Mouse (Mus musculus) intestine, postnatal 0 days (tissue): Measurements from ENCODE around the gene Actr6. TPM values are rescaled to one million over a fixed set of nuclear protein-coding genes. Genes with fewer than 3 reads are reported as not detected.
"Not testable (repeated sequence)": the region's sequence is repeated elsewhere in the genome, so short reads cannot be mapped to it uniquely, and the experiment has no call there.

Source experiments
- ATAC-seq: fragments of 200-750 bp; cut with Nextera tagmentation; 2 replicates; pipeline ENCODE4 v1.8.0; 2017; ENCODE audit warnings: mild to moderate bottlenecking, moderate TSS enrichment, moderate library complexity
- H3K27ac ChIP-seq: fragments of 300-500 bp; sonication (generic); 2 replicates; pipeline ENCODE4 v1.5.1; 2014; ENCODE audit warnings: mild to moderate bottlenecking, low read depth, low read length, moderate library complexity
- H3K27me3 ChIP-seq: fragments of 300-500 bp; sonication (generic); replicated peaks from 2 replicates; pipeline ENCODE4 v1.6.1; 2014; ENCODE audit warnings: low read length, mixed read lengths; ENCODE audit not compliant: control insufficient read depth, insufficient read depth
- H3K36me3 ChIP-seq: fragments of 300-500 bp; sonication (generic); 2 replicates; pipeline ENCODE4 v1.6.1; 2014; ENCODE audit warnings: mild to moderate bottlenecking, moderate library complexity; ENCODE audit not compliant: control insufficient read depth, insufficient read depth
- H3K4me1 ChIP-seq: fragments of 300-500 bp; sonication (generic); replicated peaks from 2 replicates; pipeline ENCODE4 v1.6.1; 2014; ENCODE audit warnings: antibody characterized with exemption, low read length, mixed read lengths; ENCODE audit not compliant: control insufficient read depth, insufficient read depth
- H3K4me2 ChIP-seq: fragments of 300-500 bp; sonication (generic); replicated peaks from 2 replicates; pipeline ENCODE4 v1.6.1; 2014; ENCODE audit warnings: low read depth, mild to moderate bottlenecking, moderate library complexity
- H3K4me3 ChIP-seq: fragments of 300-500 bp; sonication (generic); 2 replicates; pipeline ENCODE4 v1.5.1; 2014; ENCODE audit warnings: low read depth, low read length
- H3K9ac ChIP-seq: fragments of 300-500 bp; sonication (generic); 2 replicates; pipeline ENCODE4 v1.6.1; 2014; ENCODE audit warnings: mild to moderate bottlenecking, low read depth, low read length
- H3K9me3 ChIP-seq: fragments of 300-500 bp; sonication (generic); 2 replicates; pipeline ENCODE4 v1.6.1; 2016; ENCODE audit warnings: mixed run types; ENCODE audit not compliant: control insufficient read depth
- CTCF ChIP-seq: sonication (generic); IDR thresholded peaks from 2 replicates; pipeline ENCODE4 v1.5.1; 2016; ENCODE audit warnings: low read depth, mild to moderate bottlenecking, control low read depth, antibody characterized with exemption, moderate library complexity
- WGBS: fragments of 180-500 bp; shearing (Covaris S2); extraction: QIAGEN DNeasy Blood & Tissue Kit; methylation state at CpG from one replicate; pipeline ENCODE4 v1.1.7; 2014; 5-methylcytosine and 5-hydroxymethylcytosine counted together
- polyA plus RNA-seq: library from polyadenylated mRNA; unstranded; fragments of >200 nt; fragmentation: Nextera tagmentation; extraction: Ambion mirVana; gene quantifications from 2 replicates; pipeline ENCODE4 v1.2.1, GENCODE M21; 2015

Actr6 gene
- polyA plus RNA-seq, 1 experiment from 2014 or later = 12.5 TPM

DNA sequence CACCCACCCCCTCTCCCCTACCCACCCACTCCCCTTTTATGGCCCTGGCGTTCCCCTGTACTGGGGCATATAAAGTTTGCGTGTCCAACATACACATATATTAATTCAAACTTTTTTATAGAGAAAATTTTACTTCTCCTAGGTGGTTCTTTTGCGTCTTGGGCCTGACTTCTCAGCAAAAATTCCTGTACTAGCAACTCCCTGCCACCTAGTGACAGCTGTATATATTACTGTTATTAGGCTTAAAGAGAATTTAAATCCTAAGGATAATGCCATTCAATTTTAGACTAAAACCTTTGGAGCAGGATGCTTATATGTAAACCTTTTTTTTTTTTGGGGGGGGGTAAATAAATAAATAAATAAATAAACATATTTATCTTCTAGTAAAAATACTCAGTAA, 24.7 kb downstream of the Actr6 start:
- Histone ChIP-seq H3K9me3 (no peaks in the 10 kb centered on the region), H3K27ac (no peak overlapping the region), H3K9ac (no peak overlapping the region), H3K27me3 (no peaks in the 10 kb centered on the region), H3K4me1 (no peaks in the 10 kb centered on the region), H3K4me3 (no peak overlapping the region), H3K4me2 (no peak overlapping the region), H3K36me3 (no peaks in the 10 kb centered on the region)
- ATAC-seq = no peak
- 77% methylated on average over 3 of the region's 3 CpGs for WGBS
- TF ChIP-seq CTCF = peak; percentile 24; the same call in 1 of the 2 replicates

GRCm38 (mm10) chr10:89703042-89703441, 29.1 kb downstream of the Actr6 start:
- no peak for TF ChIP-seq CTCF
- no peaks in the 10 kb centered on the region for H3K9me3 ChIP-seq
- H3K9ac ChIP-seq = no peak overlapping the region
- 42% methylated on average over 5 of the region's 5 CpGs for WGBS
- H3K4me1 ChIP-seq = no peaks in the 10 kb centered on the region
- no peak overlapping the region for H3K27ac ChIP-seq
- no peak overlapping the region for H3K4me2 ChIP-seq
- H3K36me3 ChIP-seq = no peaks in the 10 kb centered on the region
- ATAC-seq = no peak
- H3K4me3 ChIP-seq = no peak overlapping the region
- H3K27me3 ChIP-seq = no peaks in the 10 kb centered on the region

GRCm38 (mm10) chr10:89697956-89698355, 34.1 kb downstream of the Actr6 start:
- 87% methylated on average over 3 of the region's 3 CpGs for WGBS
- H3K36me3 ChIP-seq = no peaks in the 10 kb centered on the region
- no peaks in the 10 kb centered on the region for H3K4me1 ChIP-seq
- no peak for ATAC-seq
- H3K9me3 ChIP-seq = no peaks in the 10 kb centered on the region
- no peak overlapping the region for H3K9ac ChIP-seq
- no peak for TF ChIP-seq CTCF
- no peak overlapping the region for H3K4me2 ChIP-seq
- H3K4me3 ChIP-seq = no peak overlapping the region
- no peak overlapping the region for H3K27ac ChIP-seq
- H3K27me3 ChIP-seq = no peaks in the 10 kb centered on the region

GRCm38 (mm10) chr10:89696270-89696669, 35.8 kb downstream of the Actr6 start:
- H3K36me3 ChIP-seq = not testable (repeated sequence)
- peak; percentile 29; the same call in 1 of the 2 replicates for TF ChIP-seq CTCF

DNA sequence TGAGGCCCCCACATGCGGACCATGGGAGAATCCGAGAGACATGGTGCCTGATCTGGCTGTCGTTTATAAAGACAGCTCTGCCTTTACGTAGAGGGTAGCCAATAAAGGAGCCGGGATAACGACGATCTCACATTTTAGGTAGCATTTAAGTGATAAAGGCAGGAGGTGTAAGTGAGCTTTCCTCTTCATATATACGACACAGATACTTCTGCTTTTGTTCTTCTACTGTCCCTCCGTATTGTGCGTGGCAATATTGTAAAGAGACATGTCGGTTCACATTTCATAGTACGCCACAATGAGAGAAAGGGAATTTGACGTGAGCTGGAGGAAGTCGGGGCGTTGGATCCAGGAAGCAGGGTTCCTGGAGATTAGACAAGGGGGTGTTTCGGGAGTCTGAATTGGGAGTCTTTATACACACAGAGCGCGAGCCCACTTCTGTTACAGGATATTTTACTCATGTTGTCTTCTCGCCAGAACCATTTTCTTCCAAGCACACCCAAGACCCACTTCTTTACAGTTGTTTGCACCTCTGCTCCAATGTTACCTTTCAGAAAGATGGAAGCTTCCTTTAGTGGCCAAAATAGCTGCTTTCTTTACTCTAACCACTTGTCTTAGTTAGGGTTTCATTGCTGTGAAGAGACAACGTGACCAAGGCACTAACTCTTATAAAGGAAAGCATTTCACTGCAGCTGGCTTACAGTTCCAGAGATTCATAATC, 36.7 kb downstream of the Actr6 start:
- H3K4me3 ChIP-seq = no peak overlapping the region
- ATAC-seq = no peak
- 82% methylated on average over 20 of the region's 20 CpGs for WGBS
- no peaks in the 10 kb centered on the region for H3K9me3 ChIP-seq
- H3K36me3 ChIP-seq = no peaks in the 10 kb centered on the region
- H3K4me1 ChIP-seq = no peaks in the 10 kb centered on the region
- H3K9ac ChIP-seq = no peak overlapping the region
- H3K27ac ChIP-seq = no peak overlapping the region
- no peak overlapping the region for H3K4me2 ChIP-seq
- no peaks in the 10 kb centered on the region for H3K27me3 ChIP-seq
- TF ChIP-seq CTCF = no peak

More at GRCm38 (mm10) chr10:89696270-89696669, 35.8 kb downstream of the Actr6 start:
- not testable (repeated sequence) for H3K4me3 ChIP-seq, H3K4me2 ChIP-seq, H3K9me3 ChIP-seq, H3K27ac ChIP-seq, H3K9ac ChIP-seq, H3K27me3 ChIP-seq, H3K4me1 ChIP-seq, ATAC-seq
- 75% methylated on average over 2 of the region's 2 CpGs for WGBS

- no peaks in the 10 kb centered on the region for H3K9me3 ChIP-seq
- ATAC-seq = no peak
- no peak overlapping the region for H3K27ac ChIP-seq
- no peak overlapping the region for H3K4me3 ChIP-seq
- no peak for TF ChIP-seq CTCF
- H3K4me2 ChIP-seq = no peak overlapping the region
- no peaks in the 10 kb centered on the region for H3K36me3 ChIP-seq
- H3K27me3 ChIP-seq = no peaks in the 10 kb centered on the region
- H3K4me1 ChIP-seq = no peaks in the 10 kb centered on the region
- H3K9ac ChIP-seq = no peak overlapping the region
- 66% methylated on average over 8 of the region's 8 CpGs for WGBS
Measured at GRCm38 (mm10) chr10:89690021-89690420, 42.1 kb downstream of the Actr6 start.
